Mouse (Mus musculus) lung, embryonic 15.5 days (tissue): ENCODE measurements around the gene Efna1. TPM values are rescaled to one million over a fixed set of nuclear protein-coding genes. Genes with fewer than 3 reads are reported as not detected.

Experiments
- ATAC-seq: fragments of 200-750 bp; cut with Nextera tagmentation; 2 replicates; pipeline ENCODE4 v1.8.0; 2017; ENCODE audit warnings: moderate number of reproducible peaks, borderline replicate concordance; ENCODE audit not compliant: low FRiP score, low TSS enrichment; ENCODE audit errors: extremely low read depth
- H3K27ac ChIP-seq: fragments of 300-500 bp; sonication (generic); 2 replicates; pipeline ENCODE4 v1.5.1; 2015; ENCODE audit warnings: moderate library complexity, mild to moderate bottlenecking, inconsistent platforms
- H3K27me3 ChIP-seq: fragments of 300-500 bp; sonication (generic); 2 replicates; pipeline ENCODE4 v1.6.1; 2015; ENCODE audit warnings: inconsistent platforms
- H3K36me3 ChIP-seq: fragments of 300-500 bp; sonication (generic); 2 replicates; pipeline ENCODE4 v1.6.1; 2015; ENCODE audit warnings: inconsistent platforms
- H3K4me1 ChIP-seq: fragments of 300-500 bp; sonication (generic); 2 replicates; pipeline ENCODE4 v1.6.1; 2015; ENCODE audit warnings: inconsistent platforms
- H3K4me2 ChIP-seq: fragments of 300-500 bp; sonication (generic); 2 replicates; pipeline ENCODE4 v1.6.1; 2015; ENCODE audit warnings: inconsistent platforms, mild to moderate bottlenecking, moderate library complexity
- H3K4me3 ChIP-seq: fragments of 300-500 bp; sonication (generic); 2 replicates; pipeline ENCODE4 v1.5.1; 2015; ENCODE audit warnings: mild to moderate bottlenecking, inconsistent platforms
- H3K9ac ChIP-seq: fragments of 300-500 bp; sonication (generic); 2 replicates; pipeline ENCODE4 v1.6.1; 2015; ENCODE audit warnings: inconsistent platforms
- H3K9me3 ChIP-seq: fragments of 300-500 bp; sonication (generic); 2 replicates; pipeline ENCODE4 v1.6.1; 2016; ENCODE audit warnings: inconsistent platforms
- WGBS: fragments of 180-500 bp; shearing (Covaris S2); methylation state at CpG from one replicate; pipeline ENCODE4 v1.1.7; 2015; 5-methylcytosine and 5-hydroxymethylcytosine counted together
- polyA plus RNA-seq: library from polyadenylated mRNA; unstranded; fragments of >200 nt; fragmentation: Nextera tagmentation; extraction: Ambion mirVana; gene quantifications from 2 replicates; pipeline ENCODE4 v1.2.1, GENCODE M21; 2015

Efna1 gene
- polyA plus RNA-seq, 1 experiment from 2014 or later, result 94.5 TPM

GRCm38 (mm10) chr3:89271760-89272159, 9.2 kb downstream of the Efna1 start:
- no peak overlapping the region for H3K9ac ChIP-seq
- ATAC-seq, result no peak
- H3K4me1 ChIP-seq, result peaks cover 53% of the 10 kb centered on the region
- H3K27me3 ChIP-seq, result no peaks in the 10 kb centered on the region
- H3K9me3 ChIP-seq, result no peaks in the 10 kb centered on the region
- H3K4me3 ChIP-seq, result no peak overlapping the region
- H3K27ac ChIP-seq, result no peak overlapping the region
- H3K4me2 ChIP-seq, result no peak overlapping the region
- peaks cover 34% of the 10 kb centered on the region for H3K36me3 ChIP-seq
- WGBS, result 38% methylated on average over 6 of the region's 6 CpGs

GRCm38 (mm10) chr3:89270891-89271290, 10.1 kb downstream of the Efna1 start:
- peaks cover 48% of the 10 kb centered on the region for H3K4me1 ChIP-seq
- WGBS, result 54% methylated on average over 6 of the region's 6 CpGs
- ATAC-seq, result no peak

GRCm38 (mm10) chr3:89270051-89270755, 10.7 kb downstream of the Efna1 start, which contains the start of gene Slc50a1:
TSS of gene Slc50a1 (minus strand) at chr3:89270570.
- no peaks in the 10 kb centered on the region for H3K9me3 ChIP-seq
- H3K27me3 ChIP-seq, result no peaks in the 10 kb centered on the region
- peak; percentile 69; the same call in 1 of the 2 replicates for ATAC-seq
- peak within 1 kb of the TSS; percentile 90 for H3K27ac ChIP-seq
- H3K36me3 ChIP-seq, result peaks cover 26% of the 10 kb centered on the region
- H3K4me3 ChIP-seq, result peak within 1 kb of the TSS; percentile 56
- H3K4me1 ChIP-seq, result peaks cover 50% of the 10 kb centered on the region
- 2% methylated on average over 39 of the region's 39 CpGs for WGBS
- peak within 1 kb of the TSS; percentile 69 for H3K4me2 ChIP-seq
- peak within 1 kb of the TSS; percentile 73 for H3K9ac ChIP-seq

More at GRCm38 (mm10) chr3:89270891-89271290, 10.1 kb downstream of the Efna1 start:
- Histone ChIP-seq H3K9me3 (no peaks in the 10 kb centered on the region), H3K27ac (peak overlapping the region; percentile 90), H3K4me2 (peak overlapping the region; percentile 69), H3K9ac (peak overlapping the region; percentile 73), H3K27me3 (no peaks in the 10 kb centered on the region), H3K36me3 (peaks cover 32% of the 10 kb centered on the region), H3K4me3 (peak overlapping the region; percentile 56; the same call in 1 of the 2 replicates)

- Histone ChIP-seq H3K4me2 (peak overlapping the region; percentile 69), H3K9me3 (no peaks in the 10 kb centered on the region), H3K9ac (no peak overlapping the region), H3K27me3 (no peaks in the 10 kb centered on the region), H3K4me3 (0 out of 2 replicates have a peak overlapping the region, but pooled peaks have one; percentile 56), H3K36me3 (peaks cover 21% of the 10 kb centered on the region), H3K27ac (0 out of 2 replicates have a peak overlapping the region, but pooled peaks have one; percentile 90), H3K4me1 (peaks cover 50% of the 10 kb centered on the region)
- ATAC-seq, result no peak
- 62% methylated on average over 8 of the region's 8 CpGs for WGBS
Measured at GRCm38 (mm10) chr3:89268916-89269315, 12.0 kb downstream of the Efna1 start.

GRCm38 (mm10) chr3:89266439-89266893, 14.5 kb downstream of the Efna1 start:
- Histone ChIP-seq H3K27me3 (no peaks in the 10 kb centered on the region), H3K4me2 (peak overlapping the region; percentile 68), H3K4me3 (peak overlapping the region; percentile 60), H3K27ac (peak overlapping the region; percentile 70), H3K36me3 (0 out of 2 replicates have a peak, but pooled peaks cover 3% of the 10 kb centered on the region), H3K9me3 (no peaks in the 10 kb centered on the region), H3K9ac (peak overlapping the region; percentile 73), H3K4me1 (peaks cover 38% of the 10 kb centered on the region)
- peak; percentile 75; the same call in 1 of the 2 replicates for ATAC-seq
- 0% methylated on average over 20 of the region's 20 CpGs for WGBS

- H3K36me3 ChIP-seq, result no peaks in the 10 kb centered on the region
- H3K9ac ChIP-seq, result no peak overlapping the region
- H3K4me2 ChIP-seq, result no peak overlapping the region
- H3K27me3 ChIP-seq, result no peaks in the 10 kb centered on the region
- no peaks in the 10 kb centered on the region for H3K9me3 ChIP-seq
- no peak for ATAC-seq
- 62% methylated on average over 10 of the region's 10 CpGs for WGBS
- H3K4me3 ChIP-seq, result no peak overlapping the region
- H3K4me1 ChIP-seq, result peaks cover 10% of the 10 kb centered on the region
- peak overlapping the region; percentile 69 for H3K27ac ChIP-seq
Measured at GRCm38 (mm10) chr3:89262417-89262816, 18.5 kb downstream of the Efna1 start.

- Histone ChIP-seq H3K27ac (no peak overlapping the region), H3K4me3 (no peak overlapping the region), H3K27me3 (no peaks in the 10 kb centered on the region), H3K4me2 (no peak overlapping the region), H3K9ac (no peak overlapping the region), H3K36me3 (no peaks in the 10 kb centered on the region), H3K9me3 (no peaks in the 10 kb centered on the region), H3K4me1 (no peaks in the 10 kb centered on the region)
- 51% methylated on average over 3 of the region's 3 CpGs for WGBS
- no peak for ATAC-seq
Measured at GRCm38 (mm10) chr3:89260211-89260610, 20.7 kb downstream of the Efna1 start.

- H3K4me1 ChIP-seq, result no peaks in the 10 kb centered on the region
- no peak within 1 kb of the TSS for H3K4me3 ChIP-seq
- no peak within 1 kb of the TSS for H3K4me2 ChIP-seq
- no peaks in the 10 kb centered on the region for H3K36me3 ChIP-seq
- WGBS, result 48% methylated on average over 7 of the region's 7 CpGs
- no peak within 1 kb of the TSS for H3K27ac ChIP-seq
- no peak for ATAC-seq
- no peak within 1 kb of the TSS for H3K9ac ChIP-seq
- H3K27me3 ChIP-seq, result no peaks in the 10 kb centered on the region
- H3K9me3 ChIP-seq, result no peaks in the 10 kb centered on the region
Measured at GRCm38 (mm10) chr3:89259076-89259475, 21.9 kb downstream of the Efna1 start, which contains the start of gene Dpm3. TSS of gene Dpm3 (plus strand) at chr3:89259358.

GRCm38 (mm10) chr3:89256177-89256576, 24.8 kb downstream of the Efna1 start:
- ATAC-seq, result no peak
- Histone ChIP-seq H3K27me3 (no peaks in the 10 kb centered on the region), H3K9ac (no peak overlapping the region), H3K4me2 (no peak overlapping the region), H3K4me3 (no peak overlapping the region), H3K36me3 (no peaks in the 10 kb centered on the region), H3K9me3 (no peaks in the 10 kb centered on the region), H3K4me1 (peaks cover 17% of the 10 kb centered on the region), H3K27ac (no peak overlapping the region)
- WGBS, result 67% methylated on average over 5 of the region's 5 CpGs

- Histone ChIP-seq H3K9me3 (no peaks in the 10 kb centered on the region), H3K9ac (no peak overlapping the region), H3K4me3 (no peak overlapping the region), H3K36me3 (no peaks in the 10 kb centered on the region), H3K4me2 (no peak overlapping the region), H3K27me3 (no peaks in the 10 kb centered on the region), H3K27ac (no peak overlapping the region), H3K4me1 (peaks cover 27% of the 10 kb centered on the region)
- no peak for ATAC-seq
- WGBS, result 87% methylated on average over 5 of the region's 5 CpGs
Measured at GRCm38 (mm10) chr3:89254994-89255393, 25.9 kb downstream of the Efna1 start.

GRCm38 (mm10) chr3:89251365-89251895, 29.5 kb downstream of the Efna1 start:
- Histone ChIP-seq H3K36me3 (peaks cover 13% of the 10 kb centered on the region), H3K4me2 (peak overlapping the region; percentile 39), H3K4me3 (0 out of 2 replicates have a peak overlapping the region, but pooled peaks have one; percentile 6), H3K27ac (peak overlapping the region; percentile 79), H3K4me1 (peaks cover 43% of the 10 kb centered on the region), H3K9me3 (no peaks in the 10 kb centered on the region), H3K27me3 (no peaks in the 10 kb centered on the region), H3K9ac (no peak overlapping the region; the same call in 1 of the 2 replicates)
- ATAC-seq, result peak; percentile 50
- 7% methylated on average over 17 of the region's 17 CpGs for WGBS
